Mouse (Mus musculus): ENCODE data around the gene Aggf1.
"Not testable (repeated sequence)": the region's sequence is repeated elsewhere in the genome, so short reads cannot be mapped to it uniquely, and the experiment has no call there.

Aggf1 gene

GRCm38 (mm10) chr13:95374701-95375553 lies at the start of gene Aggf1:
Gene Aggf1 (minus strand): TSS chr13:95375352.
- DNase-seq: peak; percentile 92 to 93

GRCm38 (mm10) chr13:95424932-95425331 lies 49.8 kb upstream of the Aggf1 start:
- DNase-seq: no peak

- DNase-seq: no peak
Measured at GRCm38 (mm10) chr13:95419204-95419749, 44.1 kb upstream of the Aggf1 start.

DNA sequence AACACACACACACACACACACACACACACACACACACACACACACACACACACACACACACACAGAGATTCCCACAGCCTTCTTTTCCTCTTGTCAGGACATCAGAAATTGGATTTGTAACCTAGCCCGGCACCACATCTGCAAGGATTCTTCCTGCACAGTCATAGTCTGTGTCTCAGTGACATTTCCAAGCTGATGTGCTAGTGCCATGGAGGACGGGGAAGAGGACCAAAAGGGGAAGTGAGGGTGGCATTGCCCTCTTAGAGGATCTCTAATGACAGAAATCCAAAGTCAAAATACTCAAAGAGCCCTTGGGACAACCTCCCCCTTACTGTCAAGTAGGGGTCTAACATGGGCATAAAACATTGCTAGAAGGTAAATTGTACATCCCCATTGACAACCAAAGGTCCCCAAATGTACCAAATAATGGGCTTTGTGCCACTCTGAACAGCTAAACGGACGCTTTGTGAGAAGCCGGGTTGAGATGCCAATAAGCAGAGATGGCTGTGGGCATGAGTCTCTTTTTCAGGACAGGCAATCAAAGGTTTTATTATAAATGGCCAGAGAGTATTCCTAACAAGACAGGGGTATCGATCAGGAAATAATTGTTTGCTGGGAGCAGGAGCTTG lies 43.5 kb upstream of the Aggf1 start:
- no peak for DNase-seq

DNA sequence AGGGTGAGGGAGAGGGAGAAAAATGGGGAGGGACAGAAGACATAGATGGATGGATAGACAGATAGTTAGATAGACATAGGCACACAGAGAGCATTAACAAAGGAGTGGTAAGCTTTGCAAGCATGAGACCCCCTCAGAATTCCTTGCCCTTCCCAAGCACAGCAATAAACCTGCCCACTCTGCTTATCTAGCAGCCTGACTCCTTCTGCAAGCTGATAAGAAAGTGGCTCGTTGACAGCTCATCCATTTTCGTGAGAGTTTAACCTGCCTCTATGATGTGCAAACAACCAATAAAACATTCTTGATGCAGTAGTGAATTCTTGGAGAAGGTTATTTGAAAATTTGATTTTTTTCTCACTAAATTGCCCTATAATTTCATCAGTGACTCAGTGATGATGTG lies 37.1 kb upstream of the Aggf1 start:
- DNase-seq: no peak

DNA sequence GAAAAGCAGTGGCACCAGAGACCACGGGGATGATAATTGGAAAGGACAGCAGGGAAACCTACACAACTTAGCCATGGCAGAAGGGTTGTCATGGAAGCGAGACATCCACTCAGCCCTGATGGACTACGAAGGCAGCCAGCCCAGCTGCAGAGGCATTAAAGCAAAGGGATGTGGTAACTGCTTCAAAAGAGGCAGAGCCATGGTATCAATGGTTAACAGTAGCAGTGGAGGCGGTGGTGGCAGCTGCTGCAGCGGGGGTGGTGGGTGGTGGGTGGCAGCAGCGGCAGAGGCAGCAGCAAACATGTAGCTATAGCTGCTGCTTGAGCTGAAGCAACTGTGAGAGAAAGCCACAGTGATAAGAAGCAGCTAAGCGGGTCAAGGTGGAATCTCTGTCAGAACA lies 18.1 kb upstream of the Aggf1 start:
- no peak for DNase-seq

GRCm38 (mm10) chr13:95389866-95390865 lies 15.0 kb upstream of the Aggf1 start:
- DNase-seq: peak; percentile 68 to 82

DNA sequence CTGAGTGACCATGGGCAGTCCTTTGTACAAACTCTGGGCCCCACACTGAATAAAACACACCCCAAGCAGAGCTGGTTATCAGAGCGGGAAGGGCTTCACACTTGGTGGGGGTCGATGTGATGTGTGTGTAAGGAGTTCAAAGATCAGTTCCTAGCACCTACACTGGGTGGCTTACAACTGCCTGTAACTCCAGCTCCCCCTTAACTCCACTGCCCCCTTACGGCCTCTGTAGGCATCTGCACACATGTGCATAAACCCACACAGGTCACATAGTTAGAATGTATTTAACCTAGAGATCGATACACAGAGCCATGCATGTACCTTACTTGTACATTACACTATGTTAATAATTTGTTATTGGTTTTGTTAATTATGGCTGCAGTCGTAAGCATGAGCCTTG lies 13.1 kb upstream of the Aggf1 start:
- DNase-seq: no peak

DNA sequence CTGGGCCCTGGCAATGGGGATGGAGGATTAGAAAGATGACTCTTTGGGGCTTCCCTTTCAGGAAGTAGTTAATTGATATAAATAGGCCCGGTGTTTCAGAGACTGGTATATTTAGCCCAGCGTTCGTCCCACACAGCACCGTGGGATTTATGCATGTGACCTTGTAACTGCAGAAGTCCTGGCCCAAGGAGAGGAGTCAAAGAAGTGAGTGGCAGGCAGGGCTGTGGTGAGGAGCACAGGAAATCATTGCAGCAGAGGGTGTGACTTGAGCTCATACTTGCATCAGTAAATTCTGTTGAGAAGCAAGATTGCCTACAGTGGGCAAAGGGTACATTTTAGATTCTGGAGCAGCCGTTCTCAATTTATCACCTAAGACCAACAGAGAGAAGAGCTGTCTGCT lies 7.3 kb upstream of the Aggf1 start:
- DNase-seq: no peak

GRCm38 (mm10) chr13:95378696-95379095 lies 3.5 kb upstream of the Aggf1 start:
- no peak for DNase-seq

GRCm38 (mm10) chr13:95376689-95377289 lies 1.6 kb upstream of the Aggf1 start:
- DNase-seq: not testable (repeated sequence)

- DNase-seq: no peak
Measured at GRCm38 (mm10) chr13:95375554-95375914, 382 bp upstream of the Aggf1 start.

- DNase-seq: no peak
Measured at GRCm38 (mm10) chr13:95366356-95366755, 8.8 kb downstream of the Aggf1 start.

DNA sequence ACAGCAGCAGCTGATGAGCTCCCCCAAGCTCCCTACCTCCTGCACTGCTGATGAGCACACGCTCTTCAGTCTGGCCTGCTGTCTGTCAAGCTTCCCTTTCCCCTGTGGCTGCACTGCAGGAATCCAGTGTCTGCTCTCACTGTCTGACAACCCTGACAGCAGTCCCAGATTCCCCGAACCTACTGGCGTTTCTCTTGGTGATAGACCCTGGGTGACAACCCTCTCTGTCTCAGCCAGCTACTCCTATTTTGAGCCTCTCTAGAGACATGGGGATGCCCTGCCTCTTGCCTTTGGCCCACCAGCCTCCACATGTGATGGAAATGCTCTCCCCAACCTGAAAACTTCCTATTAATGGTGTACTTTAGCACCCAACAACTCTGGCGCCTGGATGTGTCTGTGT lies 11.7 kb downstream of the Aggf1 start:
- DNase-seq: no peak

- DNase-seq: no peak
Measured at GRCm38 (mm10) chr13:95358223-95358622, 16.9 kb downstream of the Aggf1 start.

GRCm38 (mm10) chr13:95348476-95348875 lies 26.7 kb downstream of the Aggf1 start:
- no peak for DNase-seq

DNA sequence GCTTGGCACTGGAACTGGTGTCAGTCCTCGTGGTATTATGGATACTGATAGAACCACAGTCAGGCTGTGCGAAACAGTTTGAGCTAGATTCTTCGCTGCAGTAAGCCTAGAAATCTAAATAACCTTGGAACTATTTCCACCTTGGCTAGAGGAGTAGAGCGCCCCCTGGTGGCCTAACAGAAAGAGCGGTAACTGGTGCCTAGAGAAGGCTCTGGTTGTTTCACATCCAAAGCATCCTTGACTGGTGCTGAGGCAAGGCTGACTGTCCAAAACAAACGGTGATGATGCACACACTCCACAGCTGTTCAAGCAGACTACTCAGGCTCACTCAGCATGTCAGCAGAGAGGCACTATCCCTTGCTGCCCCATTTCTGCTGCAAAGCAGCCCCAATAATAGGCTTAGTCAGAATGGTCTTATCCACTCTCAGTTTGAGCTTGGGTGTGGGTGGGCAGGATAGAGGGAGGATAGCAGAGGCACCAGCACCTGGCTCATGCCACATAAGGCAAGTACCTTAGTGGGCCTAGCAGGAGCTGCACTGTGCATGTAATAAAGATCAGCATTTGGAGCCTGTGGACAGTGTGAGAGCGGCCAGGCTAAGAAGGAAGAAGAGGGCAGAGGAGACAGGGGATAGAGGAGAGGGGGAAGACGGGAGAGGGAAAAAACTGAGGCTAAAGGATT lies 28.0 kb downstream of the Aggf1 start:
- peak; percentile 45 to 73 for DNase-seq

DNA sequence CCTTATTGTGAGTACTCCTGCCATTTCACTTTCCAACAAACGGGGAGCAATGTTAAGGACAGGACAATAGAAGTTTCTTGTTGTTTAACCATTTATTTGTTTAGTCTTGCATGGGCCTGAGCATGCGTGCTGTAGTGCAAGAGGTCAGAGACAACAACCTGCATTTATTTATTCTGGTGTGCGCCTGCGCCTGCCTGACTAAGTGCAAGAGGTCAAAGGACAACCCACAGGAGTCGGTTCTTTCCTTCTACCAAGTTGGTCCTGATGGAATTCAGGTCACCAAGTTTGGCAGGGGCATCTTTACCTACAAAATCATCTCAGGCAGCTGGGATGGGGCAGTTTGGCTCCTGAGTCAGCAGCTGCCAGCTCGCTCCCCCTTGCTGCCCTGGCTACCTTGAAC lies 29.3 kb downstream of the Aggf1 start:
- DNase-seq: no peak

DNA sequence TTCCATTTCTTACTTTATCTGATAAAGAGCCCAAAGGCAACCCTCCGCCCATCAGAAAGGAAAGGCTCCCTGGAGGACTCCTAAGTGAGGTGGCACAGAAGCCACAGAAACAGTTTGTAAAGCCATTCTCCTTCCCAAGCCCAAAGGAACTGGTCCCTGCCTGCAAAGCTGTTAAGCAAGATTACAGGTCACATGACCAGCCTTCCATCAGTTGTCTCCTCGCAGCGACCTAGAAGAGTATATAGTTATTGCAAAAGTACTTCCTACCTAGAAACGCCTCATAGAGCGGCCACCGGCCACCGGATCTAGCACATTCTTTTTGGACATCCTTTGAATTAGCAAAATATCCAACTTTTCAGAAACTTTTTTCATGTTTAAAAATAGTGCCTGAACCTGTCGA lies 31.7 kb downstream of the Aggf1 start:
- DNase-seq: no peak

- peak in 1 of 2 experiments; percentile 35 for DNase-seq
Measured at GRCm38 (mm10) chr13:95336122-95336677, 39.0 kb downstream of the Aggf1 start.

DNA sequence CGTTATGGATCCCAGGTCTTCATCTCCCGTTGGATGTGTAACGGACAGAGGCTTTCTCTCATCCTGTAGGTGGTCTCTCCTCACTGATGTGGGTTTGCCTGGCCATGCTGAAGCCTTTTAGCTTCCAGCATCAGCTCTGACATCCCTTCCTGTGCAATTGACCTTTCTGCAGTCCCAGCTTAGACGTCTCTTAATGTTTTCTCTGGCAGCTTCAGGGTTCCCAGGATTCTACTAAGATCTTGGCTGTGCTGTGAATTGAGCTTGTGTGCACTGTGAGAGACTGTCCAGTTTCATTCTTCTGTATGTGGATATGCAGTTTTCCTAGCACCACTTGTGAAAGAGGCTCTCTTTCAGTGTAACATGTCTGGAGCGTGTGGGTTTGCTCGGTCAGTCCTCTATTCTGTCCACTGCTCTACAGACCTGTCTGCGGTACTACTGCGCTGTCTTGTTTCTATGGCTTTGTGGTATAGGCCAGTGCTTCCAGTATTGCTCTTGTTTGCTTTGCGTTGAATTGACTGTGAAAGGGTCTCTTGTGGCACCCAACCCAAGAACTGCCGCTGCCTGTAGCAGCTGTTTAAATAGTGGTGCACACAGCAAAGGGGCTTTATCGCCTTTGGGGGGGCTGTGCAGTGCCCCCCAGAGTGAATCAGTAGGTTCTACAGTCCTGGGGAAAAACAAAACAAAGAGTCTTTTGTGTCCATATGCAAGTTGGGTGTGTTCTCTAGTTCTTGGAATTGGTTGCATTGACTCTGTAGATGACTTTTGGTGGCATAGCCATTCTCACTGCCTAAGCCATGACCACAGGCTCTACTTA lies 42.9 kb downstream of the Aggf1 start:
- no peak for DNase-seq
